Mouse (Mus musculus): ENCODE data around the gene Ebf1.

DNA sequence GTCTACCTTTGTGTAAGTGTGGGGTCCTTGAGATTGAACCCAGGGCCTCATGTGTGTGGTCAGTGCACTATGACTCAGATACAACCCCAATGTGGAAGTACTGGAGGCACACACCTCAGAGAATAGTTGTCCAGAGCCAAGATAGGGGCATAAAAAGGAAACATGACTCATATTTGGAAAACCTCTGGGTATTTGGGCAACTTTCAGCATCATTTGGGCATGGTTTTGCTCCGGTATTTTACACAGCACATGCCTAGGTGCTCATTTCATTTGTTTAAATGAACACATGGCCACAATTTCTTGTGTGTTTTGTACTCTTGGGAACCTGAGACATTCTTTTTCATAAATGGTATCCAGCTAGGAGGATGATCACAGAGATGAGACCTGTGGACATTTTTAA is 161.9 kb downstream of the Ebf1 start:
- TF ChIP-seq CTCF (IDR thresholded peaks at IDR 0.05; ENCODE audit: low read depth, low read length) (no peak), POLR2A (IDR thresholded peaks at IDR 0.05; ENCODE audit: insufficient read depth, low read length) (no peak)
